Mouse (Mus musculus): ENCODE results near the gene Slc12a7.

- no peak for TF ChIP-seq CTCF (IDR thresholded peaks at IDR 0.05; ENCODE audit: borderline replicate concordance, control insufficient read depth, extremely low read depth, insufficient read depth, low read length, poor library complexity)
- no peak for TF ChIP-seq POLR2A (IDR thresholded peaks at IDR 0.05; ENCODE audit: control insufficient read depth, extremely low read depth, insufficient read depth, low read length, poor library complexity)
These were observed 35.4 kb downstream of the Slc12a7 start for GRCm38 (mm10) chr13:73768311-73768710.

Data from thymus, adult 2 months (tissue).